Mouse (Mus musculus): Measurements from ENCODE around the gene Tango2. TPM values are rescaled to one million over a fixed set of nuclear protein-coding genes. Genes with fewer than 3 reads are reported as not detected.

Tango2 gene
- polyA plus RNA-seq, 1 experiment from 2014 or later = 49.7 TPM

DNA sequence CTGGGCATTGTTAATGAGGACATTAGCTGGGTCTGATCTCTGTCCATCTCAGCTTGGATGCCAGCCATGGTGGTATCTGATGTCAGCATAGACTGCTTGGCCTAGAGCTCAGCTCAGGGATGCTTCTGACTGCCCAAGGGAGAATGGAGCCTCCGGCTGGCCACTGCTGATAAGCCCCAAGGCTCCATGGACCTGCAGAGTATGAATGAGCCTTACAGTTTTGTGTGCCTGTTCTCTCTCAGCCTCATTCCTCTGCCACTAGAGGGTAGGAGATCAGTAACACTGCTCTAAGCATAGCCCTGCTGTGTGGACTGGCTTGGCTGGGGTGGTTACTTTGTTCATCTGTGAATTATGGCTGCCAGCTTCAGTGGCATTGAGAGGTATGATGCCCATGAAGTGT, 5.2 kb upstream of the Tango2 start:
- Histone ChIP-seq H3K4me3 (no peak overlapping the region), H3K4me2 (replicated peaks) (no peak overlapping the region), H3K9ac (replicated peaks) (no peak overlapping the region), H3K36me3 (no peaks in the 10 kb centered on the region), H3K9me3 (no peaks in the 10 kb centered on the region), H3K27me3 (peaks cover 17% of the 10 kb centered on the region), H3K27ac (replicated peaks) (no peak overlapping the region), H3K4me1 (peaks cover 25% of the 10 kb centered on the region)
- no peak for ATAC-seq (ENCODE audit: low FRiP score, low read depth)
- 76% methylated on average over 1 of the region's 1 CpGs for WGBS

DNA sequence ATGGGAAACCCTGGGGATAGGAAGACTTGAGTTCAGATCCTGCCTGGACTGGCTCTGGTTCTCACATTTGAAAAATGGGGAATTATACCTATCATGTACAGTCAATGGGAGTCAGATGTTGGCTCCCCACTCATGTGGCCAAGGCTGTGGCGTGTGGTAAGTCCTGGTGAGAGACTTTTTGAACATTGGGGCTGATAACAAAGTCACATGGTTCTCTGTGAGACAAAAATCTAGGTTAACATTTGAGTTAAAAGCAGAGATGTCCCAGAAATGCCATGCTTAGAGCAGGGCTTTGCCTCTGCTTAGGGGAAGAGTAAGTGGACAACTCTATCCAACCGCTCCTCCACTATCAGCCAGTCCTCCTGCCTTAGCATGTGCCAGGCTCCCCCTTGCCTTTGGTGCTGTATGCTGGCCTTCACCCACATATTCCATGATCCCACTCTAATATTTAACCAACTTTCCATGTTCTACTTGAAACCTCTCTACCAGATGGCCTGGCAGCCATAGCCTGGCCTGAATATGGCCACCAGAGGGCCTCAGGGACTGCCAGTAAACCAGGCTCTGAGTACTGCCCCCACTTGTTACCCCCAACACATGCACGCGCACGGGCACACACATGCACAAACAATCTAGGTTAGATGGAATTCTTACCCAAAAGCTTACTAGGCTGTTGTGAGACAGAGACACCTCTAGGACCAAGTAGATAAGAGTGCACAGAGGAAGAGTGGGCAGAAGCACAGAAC, 3.6 kb upstream of the Tango2 start:
- WGBS = 56% methylated on average over 5 of the region's 5 CpGs

DNA sequence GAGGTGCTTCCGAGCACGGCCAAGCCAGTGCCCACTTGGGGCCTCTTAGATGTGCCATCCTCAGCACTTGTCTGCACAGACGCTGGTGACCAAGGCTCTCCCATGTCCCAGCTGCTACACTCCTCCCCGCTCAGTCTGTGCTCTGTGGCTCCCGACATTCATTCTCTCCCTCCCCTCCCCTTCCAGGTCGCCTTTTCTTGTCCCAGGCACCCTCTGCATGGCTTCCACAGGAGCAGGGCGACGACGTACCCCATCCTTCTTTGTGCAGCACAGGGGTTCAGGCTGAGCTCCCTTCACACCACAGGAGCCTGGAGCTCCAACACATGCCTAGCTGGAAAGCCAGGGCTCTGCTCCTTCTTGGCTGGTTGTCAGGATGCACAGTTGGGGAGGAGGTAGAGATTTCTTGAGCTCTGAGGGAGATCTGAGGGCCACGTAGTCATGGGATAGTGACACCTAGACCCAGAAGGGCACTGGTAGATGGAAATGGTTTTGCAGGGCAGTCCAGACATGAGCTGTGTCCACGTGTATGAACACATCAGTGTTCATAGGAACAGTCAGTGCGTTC, 1.9 kb upstream of the Tango2 start:
- WGBS = 75% methylated on average over 12 of the region's 12 CpGs
- Histone ChIP-seq H3K9me3 (no peaks in the 10 kb centered on the region), H3K9ac (replicated peaks) (no peak overlapping the region; the same call in 1 of the 2 replicates), H3K4me3 (no peak overlapping the region), H3K27me3 (peaks cover 31% of the 10 kb centered on the region), H3K27ac (replicated peaks) (no peak overlapping the region), H3K4me1 (peaks cover 35% of the 10 kb centered on the region), H3K4me2 (replicated peaks) (peak overlapping the region; percentile 85; the same call in 1 of the 2 replicates), H3K36me3 (no peaks in the 10 kb centered on the region)
- no peak for ATAC-seq (ENCODE audit: low FRiP score, low read depth)

More for the DNA sequence above, 3.6 kb upstream of the Tango2 start:
- Histone ChIP-seq H3K27ac (replicated peaks) (no peak overlapping the region), H3K9me3 (no peaks in the 10 kb centered on the region), H3K4me2 (replicated peaks) (no peak overlapping the region), H3K36me3 (no peaks in the 10 kb centered on the region), H3K4me3 (no peak overlapping the region), H3K9ac (replicated peaks) (no peak overlapping the region), H3K27me3 (peaks cover 26% of the 10 kb centered on the region), H3K4me1 (peaks cover 30% of the 10 kb centered on the region)
- no peak for ATAC-seq (ENCODE audit: low FRiP score, low read depth)

DNA sequence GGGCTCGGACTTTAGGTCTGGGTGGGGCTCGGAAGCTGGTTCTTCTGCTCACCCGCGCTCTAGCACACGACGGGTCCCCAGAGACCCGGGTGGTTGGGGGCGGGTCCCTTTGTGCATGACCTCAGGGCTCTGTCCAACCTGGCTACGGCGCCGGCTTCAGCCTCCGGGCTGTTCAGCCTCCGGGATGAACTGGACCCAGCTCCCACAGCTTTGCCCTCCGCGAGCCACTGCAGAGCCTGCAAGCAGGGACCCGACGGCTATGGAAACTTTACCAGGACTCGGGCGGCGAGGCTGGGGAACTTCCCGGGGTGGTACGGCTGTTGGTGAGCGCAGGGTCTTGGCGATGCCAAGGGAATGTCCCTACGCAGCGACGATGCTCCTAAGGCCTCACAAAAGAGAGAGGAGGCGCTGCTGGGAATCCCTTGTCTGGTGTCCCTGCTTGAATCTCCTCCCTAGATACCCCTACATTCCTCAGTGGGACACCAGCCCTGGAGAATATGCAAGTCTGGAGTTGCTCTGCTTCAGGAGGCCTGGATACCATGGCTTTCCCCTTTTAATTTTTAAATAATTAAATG, 785 bp upstream of the Tango2 start:
- Histone ChIP-seq H3K36me3 (no peaks in the 10 kb centered on the region), H3K4me1 (peaks cover 42% of the 10 kb centered on the region), H3K9me3 (no peaks in the 10 kb centered on the region), H3K4me2 (replicated peaks) (peak overlapping the region; percentile 85), H3K27ac (replicated peaks) (peak overlapping the region; percentile 49; the same call in 1 of the 2 replicates), H3K27me3 (peaks cover 31% of the 10 kb centered on the region), H3K4me3 (peak overlapping the region; percentile 83), H3K9ac (replicated peaks) (peak overlapping the region; percentile 84)
- ATAC-seq (ENCODE audit: low FRiP score, low read depth) = no peak; the same call in 1 of the 2 replicates
- WGBS = under 1% methylated on average over 27 of the region's 28 CpGs

DNA sequence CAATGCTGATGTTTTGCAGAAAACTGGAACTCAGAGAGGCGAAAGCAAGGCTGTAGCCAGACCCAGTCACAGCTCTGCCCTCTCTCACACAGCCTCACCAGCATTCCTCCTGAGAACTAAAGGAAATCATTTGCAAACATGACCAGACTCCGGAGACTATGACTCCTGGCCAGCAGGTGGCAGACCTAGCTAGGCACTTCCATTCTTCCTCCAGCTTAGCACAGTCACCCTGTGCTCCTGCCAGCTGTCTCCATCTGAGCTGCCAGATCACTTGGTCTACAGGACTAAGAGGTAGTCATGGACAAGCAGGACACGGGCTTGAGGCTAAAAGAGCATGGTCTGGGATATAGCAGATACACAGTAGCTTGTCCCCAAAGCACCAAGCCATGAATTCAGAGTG, 2.7 kb downstream of the Tango2 start:
- 0 out of 2 replicates have a peak overlapping the region, but pooled peaks have one; percentile 40 for H3K27ac ChIP-seq (replicated peaks)

DNA sequence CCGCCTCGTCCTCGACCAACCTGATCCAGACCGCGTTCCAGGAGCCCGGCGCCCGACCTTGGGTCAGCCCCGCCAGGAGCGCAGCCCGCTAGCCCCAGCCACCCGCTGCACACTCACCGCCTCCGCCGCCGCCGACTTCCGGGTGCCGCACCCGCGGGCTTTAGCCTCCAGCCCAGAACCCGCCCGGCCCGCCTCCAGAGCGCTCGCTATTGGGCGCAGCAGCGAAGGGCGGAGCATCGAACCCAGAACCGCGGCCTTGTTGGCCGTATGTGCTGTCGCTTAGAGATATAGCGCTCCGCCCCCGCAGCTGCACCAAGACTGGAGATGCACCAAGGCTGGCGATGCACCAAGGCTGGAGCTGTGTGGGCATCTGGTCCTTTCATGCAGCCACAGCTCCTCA, 4.1 kb downstream of the Tango2 start:
- Histone ChIP-seq H3K4me3 (peak overlapping the region; percentile 53), H3K4me2 (replicated peaks) (peak overlapping the region; percentile 70), H3K9me3 (no peaks in the 10 kb centered on the region), H3K4me1 (peaks cover 36% of the 10 kb centered on the region), H3K27ac (replicated peaks) (peak overlapping the region; percentile 74), H3K9ac (replicated peaks) (peak overlapping the region; percentile 56), H3K36me3 (no peaks in the 10 kb centered on the region), H3K27me3 (peaks cover 14% of the 10 kb centered on the region)
- WGBS = under 1% methylated on average over 38 of the region's 38 CpGs
- ATAC-seq (ENCODE audit: low FRiP score, low read depth) = peak; percentile 92

More for the DNA sequence above, 2.7 kb downstream of the Tango2 start:
- H3K27me3 ChIP-seq = peaks cover 25% of the 10 kb centered on the region
- H3K4me1 ChIP-seq = peaks cover 49% of the 10 kb centered on the region
- ATAC-seq (ENCODE audit: low FRiP score, low read depth) = peak; percentile 14
- H3K36me3 ChIP-seq = no peaks in the 10 kb centered on the region
- no peak overlapping the region for H3K4me2 ChIP-seq (replicated peaks)
- WGBS = 7% methylated on average over 3 of the region's 3 CpGs
- no peak overlapping the region for H3K9ac ChIP-seq (replicated peaks)
- no peaks in the 10 kb centered on the region for H3K9me3 ChIP-seq
- H3K4me3 ChIP-seq = no peak overlapping the region

DNA sequence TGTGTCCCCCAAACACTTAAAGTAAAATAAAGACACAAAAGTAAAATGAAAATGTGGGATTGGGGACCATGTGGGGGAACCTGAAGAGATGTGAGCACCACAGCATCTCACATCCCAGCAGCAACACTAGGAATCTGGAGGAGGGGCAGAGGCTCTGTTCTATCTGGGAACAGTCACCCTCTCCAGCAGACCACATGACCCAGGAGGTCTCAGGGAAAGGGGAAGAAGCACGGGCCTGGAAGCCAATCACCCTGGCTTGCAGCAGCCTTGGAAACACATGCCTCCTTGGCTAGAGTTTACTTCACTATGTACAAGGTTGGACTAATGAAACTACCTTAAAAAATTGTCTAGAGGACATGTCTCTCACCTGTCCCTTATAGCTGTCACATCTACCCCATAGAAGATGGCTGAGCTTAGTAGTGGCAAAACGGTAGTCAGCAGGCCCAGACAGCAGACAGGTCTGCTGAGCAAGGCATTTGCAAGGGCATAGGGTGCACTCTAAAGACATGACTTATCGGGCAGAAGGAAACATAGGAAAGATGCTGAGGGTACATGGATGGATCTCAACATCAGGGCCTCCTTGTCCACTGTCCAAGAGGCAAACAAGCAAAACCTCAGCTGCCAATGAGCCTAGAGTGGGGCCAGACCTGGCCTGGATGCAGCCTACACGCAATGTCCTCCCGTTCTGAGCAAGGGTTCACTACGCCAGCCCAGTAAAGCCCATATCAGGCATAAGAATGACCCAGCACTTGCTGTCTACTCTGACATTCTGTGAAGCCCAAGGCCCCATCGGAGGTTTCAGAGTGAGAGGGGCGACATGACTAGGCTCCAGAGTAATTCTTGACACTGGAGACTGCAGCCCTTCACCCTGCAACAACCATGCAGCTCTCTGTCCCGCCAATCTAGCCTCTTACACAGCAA, 5.0 kb downstream of the Tango2 start:
- peak overlapping the region; percentile 53 for H3K4me3 ChIP-seq
- peaks cover 33% of the 10 kb centered on the region for H3K4me1 ChIP-seq
- no peaks in the 10 kb centered on the region for H3K36me3 ChIP-seq
- H3K4me2 ChIP-seq (replicated peaks) = peak overlapping the region; percentile 70
- peak overlapping the region; percentile 56 for H3K9ac ChIP-seq (replicated peaks)
- no peaks in the 10 kb centered on the region for H3K9me3 ChIP-seq
- H3K27ac ChIP-seq (replicated peaks) = 0 out of 2 replicates have a peak overlapping the region, but pooled peaks have one; percentile 25
- 0 out of 2 replicates have a peak, but pooled peaks have one; percentile 0 for ATAC-seq (ENCODE audit: low FRiP score, low read depth)
- WGBS = 43% methylated on average over 9 of the region's 9 CpGs
- H3K27me3 ChIP-seq = peaks cover 14% of the 10 kb centered on the region

DNA sequence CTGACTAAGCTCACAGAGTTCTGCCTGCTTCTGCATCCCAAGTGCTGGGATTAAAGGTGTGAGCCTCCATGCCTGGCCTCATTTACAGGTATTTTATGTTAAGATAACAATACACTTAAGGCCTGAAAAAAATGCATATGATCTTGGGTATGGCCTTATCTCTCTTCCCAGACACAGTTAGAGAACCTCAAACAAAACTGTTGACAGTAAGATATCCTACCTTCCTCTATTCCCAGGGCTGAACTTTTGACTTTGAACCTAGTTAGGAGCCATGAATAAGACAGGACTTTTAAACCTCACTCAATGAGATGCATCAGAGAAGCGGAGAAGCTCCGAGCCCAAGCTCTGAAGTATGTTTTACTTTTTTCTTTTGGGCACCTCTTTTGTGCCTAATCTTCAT, 5.8 kb downstream of the Tango2 start:
- Histone ChIP-seq H3K9ac (replicated peaks) (no peak overlapping the region), H3K27me3 (peaks cover 10% of the 10 kb centered on the region), H3K4me2 (replicated peaks) (peak overlapping the region; percentile 70), H3K9me3 (no peaks in the 10 kb centered on the region), H3K4me3 (no peak overlapping the region), H3K27ac (replicated peaks) (no peak overlapping the region), H3K36me3 (no peaks in the 10 kb centered on the region), H3K4me1 (peaks cover 28% of the 10 kb centered on the region)
- no peak for ATAC-seq (ENCODE audit: low FRiP score, low read depth)
- 62% methylated on average over 2 of the region's 2 CpGs for WGBS

DNA sequence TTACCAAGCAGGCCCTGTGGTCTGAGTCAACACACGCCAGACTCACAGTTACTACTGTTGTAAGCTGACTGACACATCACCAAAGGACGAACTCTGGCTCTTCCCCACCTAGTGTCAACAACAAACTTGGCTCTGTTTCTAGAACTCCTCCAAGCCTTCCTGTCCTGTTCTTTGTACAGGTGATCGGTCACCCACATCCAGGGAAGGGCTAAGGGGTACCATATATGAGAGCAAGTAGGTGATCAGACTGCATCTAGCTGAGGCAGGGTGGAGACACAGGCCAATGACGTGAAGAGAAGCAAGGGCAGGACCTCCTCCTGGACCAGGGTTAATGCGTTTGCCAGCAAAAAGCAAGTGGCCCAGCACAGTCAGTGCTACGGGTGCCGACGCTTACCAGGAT, 6.3 kb downstream of the Tango2 start:
- no peak for ATAC-seq (ENCODE audit: low FRiP score, low read depth)
- Histone ChIP-seq H3K9ac (replicated peaks) (no peak overlapping the region), H3K4me3 (no peak overlapping the region), H3K4me2 (replicated peaks) (no peak overlapping the region), H3K36me3 (no peaks in the 10 kb centered on the region), H3K27ac (replicated peaks) (no peak overlapping the region), H3K9me3 (no peaks in the 10 kb centered on the region), H3K4me1 (peaks cover 28% of the 10 kb centered on the region), H3K27me3 (peaks cover 5% of the 10 kb centered on the region; the same call in 1 of the 2 replicates)
- WGBS = 92% methylated on average over 8 of the region's 8 CpGs

DNA sequence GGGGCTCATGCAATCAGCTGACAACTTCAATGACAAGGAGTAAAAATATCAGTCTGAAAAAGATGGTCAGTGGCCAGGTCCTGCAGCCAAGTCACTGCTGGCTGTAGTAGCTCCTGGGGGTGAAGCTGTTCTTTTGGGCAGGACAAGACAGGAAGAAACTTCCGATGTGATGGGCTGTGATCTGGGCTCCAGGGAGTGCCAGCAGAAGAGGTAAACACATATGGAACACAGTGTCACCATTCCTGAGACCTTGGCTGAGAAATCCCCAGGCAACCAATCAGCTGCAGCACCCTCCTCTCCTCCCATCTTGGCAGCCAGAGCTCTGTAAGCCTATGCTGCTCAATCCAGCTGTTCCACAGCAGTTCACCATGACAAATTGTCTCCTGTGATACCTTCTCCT, 8.0 kb downstream of the Tango2 start:
- H3K27ac ChIP-seq (replicated peaks) = no peak overlapping the region
- no peak overlapping the region for H3K9ac ChIP-seq (replicated peaks)
- H3K4me2 ChIP-seq (replicated peaks) = no peak overlapping the region
- H3K9me3 ChIP-seq = no peaks in the 10 kb centered on the region
- peaks cover 23% of the 10 kb centered on the region for H3K4me1 ChIP-seq
- H3K4me3 ChIP-seq = no peak overlapping the region
- peaks cover under 1% of the 10 kb centered on the region; the same call in 1 of the 2 replicates for H3K36me3 ChIP-seq
- no peaks in the 10 kb centered on the region for H3K27me3 ChIP-seq
- ATAC-seq (ENCODE audit: low FRiP score, low read depth) = no peak
- WGBS = 45% methylated on average over 1 of the region's 1 CpGs

DNA sequence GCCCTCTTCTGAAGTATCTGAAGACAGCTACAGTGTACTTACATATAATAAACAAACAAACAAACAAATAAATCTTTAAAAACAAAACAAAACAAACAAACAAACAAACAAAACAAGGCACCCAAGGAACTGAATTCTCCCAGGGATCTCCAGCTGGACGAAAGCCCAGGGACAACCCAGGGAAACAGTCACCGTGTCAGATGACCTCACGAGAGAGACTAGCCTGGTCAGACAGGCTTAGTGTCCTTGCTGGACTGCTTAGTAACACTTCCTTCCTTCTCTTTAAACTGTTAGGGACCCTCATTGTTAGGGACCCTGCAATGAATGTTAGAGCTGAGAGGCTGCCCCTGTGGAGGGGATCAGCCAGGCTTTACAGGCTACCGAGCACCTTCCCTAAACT, 10.6 kb downstream of the Tango2 start:
- no peak for ATAC-seq (ENCODE audit: low FRiP score, low read depth)
- Histone ChIP-seq H3K9me3 (no peaks in the 10 kb centered on the region), H3K27ac (replicated peaks) (no peak overlapping the region)

More for the DNA sequence above, 10.6 kb downstream of the Tango2 start:
- Histone ChIP-seq H3K9ac (replicated peaks) (no peak overlapping the region), H3K4me2 (replicated peaks) (no peak overlapping the region), H3K4me3 (no peak overlapping the region), H3K27me3 (no peaks in the 10 kb centered on the region), H3K4me1 (peaks cover 5% of the 10 kb centered on the region; the same call in 1 of the 2 replicates), H3K36me3 (peaks cover 9% of the 10 kb centered on the region; the same call in 1 of the 2 replicates)
- WGBS = 93% methylated on average over 4 of the region's 4 CpGs
